Mouse (Mus musculus) layer of hippocampus, adult 2 months (tissue): ENCODE measurements around the gene Mettl11b. TPM values are rescaled to one million over a fixed set of nuclear protein-coding genes. Genes with fewer than 3 reads are reported as not detected.
"Not testable (repeated sequence)": the region's sequence is repeated elsewhere in the genome, so short reads cannot be mapped to it uniquely, and the experiment has no call there.

ENCODE experiments used
- DNase-seq, 2 experiments: peaks; one replicate each; pipeline ENCODE4 v3.0.0; 2022; ENCODE audit warnings: low spot score in 2 of 2
- H3K27ac ChIP-seq: fragments of 200-600 bp; 2 replicates; pipeline ENCODE4 v1.8.1; 2022
- H3K4me3 ChIP-seq: fragments of 200-600 bp; 2 replicates; pipeline ENCODE4 v1.8.1; 2022; ENCODE audit warnings: mild to moderate bottlenecking
- CTCF ChIP-seq: fragments of 200-600 bp; conservative IDR thresholded peaks from 2 replicates; pipeline ENCODE4 v1.8.1; 2022; ENCODE audit warnings: antibody characterized with exemption, mild to moderate bottlenecking, moderate library complexity
- long read RNA-seq, 2 experiments: library from polyadenylated mRNA; stranded (forward); transcript quantifications; one replicate each; pipeline ENCODE4 v2.0.0; 2021; ENCODE audit warnings: borderline mapping rate in 2 of 2
- total RNA-seq, 2 experiments: library from RNA; stranded (reverse); gene quantifications; 2 replicates each; pipeline ENCODE4 v1.2.3; 2021

Mettl11b gene
- 1 to 10 TPM; 3.8 to 4.4 TPM for total RNA-seq
- long read RNA-seq, experiment 1, partial matches to known transcripts = 0 of 1 reads
- long read RNA-seq, experiment 1, other reads (novel, unspliced or antisense) = 1 of 1 reads
- long read RNA-seq, experiment 2, partial matches to known transcripts = 0 of 2 reads
- long read RNA-seq, experiment 2, other reads (novel, unspliced or antisense) = 2 of 2 reads

- TF ChIP-seq CTCF = no peak
- peak within 1 kb of the TSS; percentile 34 for H3K4me3 ChIP-seq
- DNase-seq = peak in 1 of 2 experiments; percentile 2
- H3K27ac ChIP-seq = peak within 1 kb of the TSS; percentile 58
These were observed at the start of gene Mettl11b for GRCm38 (mm10) chr1:163725106-163725759. Gene Mettl11b (minus strand): TSS chr1:163725232.

- DNase-seq = no peak
- no peak for TF ChIP-seq CTCF
- Histone ChIP-seq H3K4me3 (no peak overlapping the region), H3K27ac (no peak overlapping the region)
These were observed 32.6 kb upstream of the Mettl11b start for GRCm38 (mm10) chr1:163757462-163758207.

- no peak for DNase-seq
- H3K4me3 ChIP-seq = no peak overlapping the region
- no peak for TF ChIP-seq CTCF
- no peak overlapping the region for H3K27ac ChIP-seq
These were observed 26.4 kb upstream of the Mettl11b start for GRCm38 (mm10) chr1:163751360-163751992.

GRCm38 (mm10) chr1:163737239-163737533 is 12.2 kb upstream of the Mettl11b start:
- no peak for DNase-seq
- H3K27ac ChIP-seq = no peak overlapping the region
- no peak overlapping the region for H3K4me3 ChIP-seq
- TF ChIP-seq CTCF = no peak

GRCm38 (mm10) chr1:163736441-163737238 is 11.6 kb upstream of the Mettl11b start:
- no peak for TF ChIP-seq CTCF
- Histone ChIP-seq H3K27ac (no peak overlapping the region), H3K4me3 (no peak overlapping the region)
- DNase-seq = no peak

GRCm38 (mm10) chr1:163731166-163731565 is 6.1 kb upstream of the Mettl11b start:
- H3K27ac ChIP-seq, H3K4me3 ChIP-seq, DNase-seq: not testable (repeated sequence)

- peak overlapping the region; percentile 51 for H3K27ac ChIP-seq
- TF ChIP-seq CTCF = no peak
- no peak for DNase-seq
- peak overlapping the region; percentile 20; the same call in 1 of the 2 replicates for H3K4me3 ChIP-seq
These were observed 1.1 kb downstream of the Mettl11b start for GRCm38 (mm10) chr1:163723913-163724312.

- TF ChIP-seq CTCF = no peak
- no peak overlapping the region for H3K4me3 ChIP-seq
These were observed 16.4 kb downstream of the Mettl11b start for GRCm38 (mm10) chr1:163708618-163709017.

GRCm38 (mm10) chr1:163700571-163700970 is 24.5 kb downstream of the Mettl11b start:
- DNase-seq = no peak
- Histone ChIP-seq H3K27ac (no peak overlapping the region), H3K4me3 (no peak overlapping the region)
- TF ChIP-seq CTCF = no peak

More at GRCm38 (mm10) chr1:163708618-163709017, 16.4 kb downstream of the Mettl11b start:
- no peak for DNase-seq
- H3K27ac ChIP-seq = no peak overlapping the region

GRCm38 (mm10) chr1:163699702-163700101 is 25.3 kb downstream of the Mettl11b start:
- no peak for DNase-seq

GRCm38 (mm10) chr1:163691860-163692259 is 33.2 kb downstream of the Mettl11b start:
- Histone ChIP-seq H3K4me3 (no peak overlapping the region), H3K27ac (no peak overlapping the region)
- no peak for TF ChIP-seq CTCF
- DNase-seq = no peak

More at GRCm38 (mm10) chr1:163699702-163700101, 25.3 kb downstream of the Mettl11b start:
- Histone ChIP-seq H3K4me3 (no peak overlapping the region), H3K27ac (no peak overlapping the region)
- no peak for TF ChIP-seq CTCF

- Histone ChIP-seq H3K4me3 (no peak overlapping the region), H3K27ac (no peak overlapping the region)
- no peak for DNase-seq
- no peak for TF ChIP-seq CTCF
These were observed 42.0 kb downstream of the Mettl11b start for GRCm38 (mm10) chr1:163682935-163683430.

GRCm38 (mm10) chr1:163682127-163682526 is 42.9 kb downstream of the Mettl11b start:
- no peak overlapping the region for H3K27ac ChIP-seq
- no peak for DNase-seq
- TF ChIP-seq CTCF = no peak
- H3K4me3 ChIP-seq = no peak overlapping the region
